Mouse (Mus musculus): ENCODE data around the gene Pip5k1b.

GRCm38 (mm10) chr19:24501525-24501924 lies 54.1 kb downstream of the Pip5k1b start:
- TF ChIP-seq POLR2A (IDR thresholded peaks at IDR 0.05; ENCODE audit: low read depth, low read length) (no peak), CTCF (IDR thresholded peaks at IDR 0.05; ENCODE audit: extremely low read depth, insufficient read depth, insufficient read length, insufficient replicate concordance) (no peak)

Data from spleen, adult 2 months (tissue).